Mouse (Mus musculus) gastrocnemius, adult 8-10 months (tissue): ENCODE results near the gene 1700102P08Rik. TPM values are rescaled to one million over a fixed set of nuclear protein-coding genes. Genes with fewer than 3 reads are reported as not detected.

ENCODE experiments used
- DNase-seq, 2 experiments: peaks; one replicate each; pipeline ENCODE4 v3.0.0; 2022; ENCODE audit warnings: low spot score in 2 of 2
- total RNA-seq, 4 experiments: library from RNA; stranded (reverse); gene quantifications; 2 replicates each; pipeline ENCODE4 v1.2.4; 2022

1700102P08Rik gene
- 1 to 10 TPM in 2 of 4 experiments, under 1 TPM in 2; 0.53 to 1.3 (median 0.97) TPM for total RNA-seq

- DNase-seq: no peak
These were observed at the start of gene 1700102P08Rik for GRCm38 (mm10) chr9:108392676-108393075. TSS of gene 1700102P08Rik (plus strand) at chr9:108392805.

- DNase-seq: no peak
These were observed 49.3 kb upstream of the 1700102P08Rik start for GRCm38 (mm10) chr9:108343331-108343730.

- DNase-seq: no peak
These were observed 48.8 kb upstream of the 1700102P08Rik start for GRCm38 (mm10) chr9:108343835-108344234.

- no peak for DNase-seq
These were observed 48.1 kb upstream of the 1700102P08Rik start for GRCm38 (mm10) chr9:108344471-108344870.

GRCm38 (mm10) chr9:108347024-108347423, 45.6 kb upstream of the 1700102P08Rik start:
- no peak for DNase-seq

GRCm38 (mm10) chr9:108347540-108348289, 44.9 kb upstream of the 1700102P08Rik start, which contains the start of gene Usp4:
TSS of gene Usp4 (plus strand) at chr9:108347853.
- DNase-seq: peak; percentile 80 to 87

- DNase-seq: no peak
These were observed 44.3 kb upstream of the 1700102P08Rik start for GRCm38 (mm10) chr9:108348290-108348680.

GRCm38 (mm10) chr9:108349727-108350126, 42.9 kb upstream of the 1700102P08Rik start:
- DNase-seq: no peak

- DNase-seq: no peak
These were observed 14.4 kb upstream of the 1700102P08Rik start for GRCm38 (mm10) chr9:108378234-108378633.

- no peak for DNase-seq
These were observed 13.9 kb upstream of the 1700102P08Rik start for GRCm38 (mm10) chr9:108378736-108379135.

- DNase-seq: no peak
These were observed 13.3 kb upstream of the 1700102P08Rik start for GRCm38 (mm10) chr9:108379294-108379693.

- no peak for DNase-seq
These were observed 11.2 kb upstream of the 1700102P08Rik start for GRCm38 (mm10) chr9:108381382-108381781.

- DNase-seq: no peak
These were observed 7.6 kb upstream of the 1700102P08Rik start for GRCm38 (mm10) chr9:108385006-108385405.

GRCm38 (mm10) chr9:108386816-108387215, 5.8 kb upstream of the 1700102P08Rik start:
- peak; percentile 29 to 55 for DNase-seq

GRCm38 (mm10) chr9:108388601-108389000, 4.0 kb upstream of the 1700102P08Rik start:
- DNase-seq: no peak

- no peak for DNase-seq
These were observed 3.4 kb upstream of the 1700102P08Rik start for GRCm38 (mm10) chr9:108389220-108389619.

- DNase-seq: no peak
These were observed 1.6 kb downstream of the 1700102P08Rik start for GRCm38 (mm10) chr9:108394191-108394590.

- no peak for DNase-seq
These were observed 2.8 kb downstream of the 1700102P08Rik start for GRCm38 (mm10) chr9:108395427-108395826.

- DNase-seq: no peak
These were observed 5.7 kb downstream of the 1700102P08Rik start for GRCm38 (mm10) chr9:108398324-108398723.

- peak; percentile 46 to 70 for DNase-seq
These were observed 8.8 kb downstream of the 1700102P08Rik start for GRCm38 (mm10) chr9:108401186-108401960.

GRCm38 (mm10) chr9:108403081-108403480, 10.5 kb downstream of the 1700102P08Rik start:
- no peak for DNase-seq

- DNase-seq: no peak
These were observed 11.8 kb downstream of the 1700102P08Rik start for GRCm38 (mm10) chr9:108404451-108404850.
